Mouse (Mus musculus) hindlimb bud, embryonic 11.5 days (tissue): ENCODE data around the gene Ube3a.

Experiments
- DNase-seq: peaks from one replicate; pipeline ENCODE4 v3.0.0-alpha.2; 2012; ENCODE audit warnings: low read depth, low spot score; ENCODE audit errors: extremely low spot score

Gene Ube3a

DNA sequence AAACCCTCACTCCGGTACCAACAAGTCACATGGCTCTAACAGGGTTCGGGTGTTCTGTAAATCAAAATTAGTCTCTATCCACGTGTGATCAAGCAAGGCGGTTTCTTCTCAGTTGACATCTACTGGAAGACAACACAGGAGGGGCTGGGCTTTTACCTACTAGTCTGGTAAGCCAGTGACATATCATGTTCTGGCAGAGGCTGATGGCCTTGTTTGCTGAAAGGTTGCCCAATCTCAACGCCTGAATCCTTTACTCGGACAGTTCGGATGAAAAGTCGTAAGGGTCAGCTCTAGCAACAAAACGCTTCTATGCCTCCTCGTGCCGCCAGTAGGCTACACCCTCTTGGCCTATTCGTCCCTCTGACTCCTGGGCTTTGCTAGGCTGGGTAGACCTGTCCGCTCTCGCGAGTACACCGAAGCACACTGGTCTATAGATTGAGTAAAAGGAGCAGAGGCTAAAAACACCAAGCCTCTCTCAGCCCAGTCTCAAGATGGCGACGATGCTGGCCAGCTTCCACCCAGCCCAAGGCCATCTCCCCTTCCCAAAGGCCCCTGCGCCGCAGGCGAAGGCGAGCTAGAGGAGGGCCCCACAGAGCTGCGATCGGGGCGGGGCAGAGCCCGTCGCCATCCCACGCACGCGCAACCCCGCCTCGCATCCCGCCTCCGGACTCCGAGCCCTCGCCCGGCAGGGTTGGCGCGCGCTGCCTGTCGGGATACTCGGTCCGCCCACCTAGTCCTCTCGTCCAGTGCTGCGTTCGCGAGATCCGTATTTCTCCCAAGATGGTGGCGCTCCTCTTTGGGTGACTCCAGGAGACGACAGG lies at the start of gene Ube3a:
Ube3a (plus strand) TSS at position 706 of the 821 bp plus-strand sequence.
- DNase-seq, result peak; percentile 67

GRCm38 (mm10) chr7:59192831-59193230 lies 35.7 kb upstream of the Ube3a start:
- DNase-seq, result no peak

DNA sequence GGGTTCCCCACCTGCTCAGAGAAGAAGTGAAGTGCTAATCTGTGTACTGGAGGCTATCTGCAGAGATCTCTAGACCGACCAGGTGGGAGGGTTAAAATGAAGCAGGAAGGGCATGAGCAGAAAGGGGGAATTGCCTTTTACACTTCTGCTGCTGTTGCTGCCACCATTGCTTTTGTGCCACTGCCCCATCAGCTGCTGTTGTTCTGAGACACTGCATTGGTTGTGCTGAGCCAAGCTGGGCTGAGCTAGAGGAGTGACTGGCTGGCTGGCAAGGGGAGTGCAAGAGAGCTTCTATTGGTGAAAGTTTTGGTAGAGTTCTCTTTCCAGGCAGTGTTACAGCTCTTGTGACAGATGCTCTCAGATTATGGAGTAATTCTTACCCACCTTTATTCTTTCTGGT lies 13.6 kb upstream of the Ube3a start:
- no peak for DNase-seq

- DNase-seq, result no peak
Observed at GRCm38 (mm10) chr7:59221244-59221643, 7.3 kb upstream of the Ube3a start.

DNA sequence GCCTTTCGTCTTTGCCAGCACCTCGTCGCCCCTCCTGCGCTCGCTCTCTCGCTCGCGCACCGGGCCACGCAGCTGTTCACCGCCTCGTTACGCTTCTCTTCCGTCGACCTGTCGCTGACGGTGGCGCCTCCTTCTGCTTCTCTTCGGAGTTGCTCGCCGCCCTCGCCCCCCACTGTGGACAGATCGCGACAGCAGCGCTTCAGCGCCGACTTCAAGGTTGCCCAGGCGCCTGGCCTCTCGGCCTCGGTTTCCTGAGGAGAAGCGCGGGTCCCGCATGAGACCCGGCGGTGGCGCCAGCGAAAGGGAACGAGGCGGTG lies 274 bp downstream of the Ube3a start:
- DNase-seq, result no peak

DNA sequence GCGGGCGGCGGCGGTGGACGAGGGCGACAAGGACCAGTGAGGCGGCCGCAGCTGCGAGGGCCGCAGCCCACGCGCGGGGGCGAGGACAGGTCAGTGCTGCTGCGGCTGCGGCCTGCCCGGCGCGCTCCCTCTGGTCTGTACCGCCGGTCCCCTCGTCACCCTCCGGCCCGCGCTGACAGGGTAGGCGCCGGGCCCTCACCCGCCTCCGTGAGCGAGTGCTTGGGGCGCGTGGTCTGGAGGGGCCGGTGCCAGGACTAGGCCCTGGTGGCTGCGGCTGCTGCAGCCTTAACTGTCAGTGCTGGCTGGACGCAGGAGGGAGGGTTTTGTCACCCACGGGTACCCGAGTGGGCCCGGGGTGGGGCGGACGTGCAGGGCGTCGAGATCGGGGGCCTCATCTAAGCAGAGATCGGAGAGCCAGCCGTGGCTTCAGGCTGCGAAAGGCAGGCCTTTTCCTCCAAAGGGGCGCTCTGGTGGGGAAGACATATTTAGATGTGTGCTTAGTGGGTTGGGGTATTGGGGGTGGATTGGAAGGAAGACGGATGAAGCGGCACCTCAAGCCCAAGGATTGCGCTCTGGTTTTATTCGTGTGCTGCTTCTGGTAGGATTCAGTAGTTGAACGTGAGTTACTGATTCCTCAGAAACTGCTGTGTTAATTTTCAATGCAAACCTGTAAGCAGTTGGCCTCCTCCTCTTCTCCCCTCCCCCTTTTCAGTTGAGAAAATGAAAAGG lies 797 bp downstream of the Ube3a start:
- DNase-seq, result peak; percentile 16

- no peak for DNase-seq
Observed at GRCm38 (mm10) chr7:59230304-59230703, 1.8 kb downstream of the Ube3a start.

DNA sequence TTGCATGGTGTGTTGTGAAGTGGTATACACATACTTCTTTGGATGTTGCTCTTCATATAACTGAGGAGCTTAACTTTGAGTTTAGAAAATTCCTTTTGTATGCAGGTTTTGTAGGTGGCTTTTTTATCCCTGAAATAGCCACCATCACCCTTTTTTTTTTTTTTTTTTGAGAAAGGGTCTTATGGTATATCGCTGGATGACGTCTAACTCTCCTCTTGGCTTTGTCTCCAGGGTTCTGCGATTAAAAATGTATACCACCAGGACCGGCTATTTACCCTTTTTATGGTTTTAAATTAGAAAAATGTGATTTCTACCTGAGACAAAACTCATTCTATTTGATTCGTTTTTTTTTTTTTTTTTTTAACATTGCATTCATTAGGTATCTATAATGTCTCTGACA lies 2.2 kb downstream of the Ube3a start:
- no peak for DNase-seq

DNA sequence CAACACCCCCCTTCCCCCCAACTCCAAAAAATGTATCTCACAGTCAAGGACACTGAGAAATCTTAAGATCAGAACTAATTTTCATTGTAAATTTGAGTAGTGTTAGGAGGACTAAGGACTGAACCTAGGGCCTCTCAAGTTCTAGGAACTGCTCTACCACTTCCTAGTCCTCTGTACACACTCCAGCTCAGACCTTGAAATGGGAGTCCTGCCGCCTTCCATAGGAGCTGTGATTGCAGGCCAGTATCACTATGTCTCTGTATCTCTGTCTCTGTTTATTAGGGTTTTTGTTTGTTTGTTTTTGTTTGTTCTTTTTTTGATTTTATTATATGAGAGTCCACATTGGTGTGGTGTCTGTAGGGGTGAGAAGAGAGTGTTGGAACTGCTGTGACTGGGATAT lies 3.4 kb downstream of the Ube3a start:
- DNase-seq, result no peak

DNA sequence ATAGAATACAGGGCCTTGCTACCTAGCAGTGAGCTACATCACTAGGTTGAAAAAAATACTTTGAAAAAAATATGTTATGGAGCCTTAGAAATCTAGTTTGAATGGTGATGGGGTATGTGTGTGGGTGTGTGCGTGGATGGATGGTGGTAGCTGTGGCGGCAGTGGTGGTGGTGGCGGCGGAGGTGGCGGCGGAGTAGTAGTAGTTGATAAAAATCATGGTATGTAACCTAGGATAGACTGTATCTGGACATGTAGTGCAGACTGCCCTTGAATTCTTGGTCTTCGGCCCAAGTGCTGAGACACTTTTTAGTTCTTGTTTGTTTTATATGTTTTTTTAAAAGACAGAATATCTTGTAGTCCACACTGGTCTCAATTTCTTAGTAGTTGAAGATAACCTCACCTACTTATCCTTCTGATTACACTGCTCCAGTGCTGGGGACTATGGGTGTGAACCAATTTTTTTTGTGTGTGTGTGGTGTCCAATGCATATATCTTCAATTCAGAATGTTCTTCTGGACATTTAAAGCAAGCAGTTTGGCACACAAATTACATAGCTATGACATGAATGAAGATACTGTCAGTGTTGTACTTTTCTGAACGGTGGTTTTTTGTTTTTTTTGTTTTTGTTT lies 6.3 kb downstream of the Ube3a start:
- DNase-seq, result no peak

DNA sequence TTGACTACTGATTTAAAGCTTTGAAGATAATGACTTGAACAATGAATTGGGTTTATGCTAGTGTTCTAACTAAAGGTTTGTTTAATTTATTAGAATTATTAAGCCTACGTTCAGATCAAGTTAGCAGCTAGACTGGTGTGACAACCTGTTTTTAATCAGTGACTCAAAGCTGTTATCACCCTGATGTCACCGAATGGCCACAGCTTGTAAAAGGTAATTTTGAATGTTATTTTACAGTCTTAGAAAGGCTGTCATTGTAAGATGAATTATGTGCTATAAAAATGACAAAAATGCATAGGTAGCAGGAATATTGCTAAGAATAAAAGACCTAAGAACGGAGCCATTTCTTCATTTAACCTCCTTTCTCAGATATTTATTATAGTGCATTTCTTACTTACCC lies 14.7 kb downstream of the Ube3a start:
- no peak for DNase-seq

DNA sequence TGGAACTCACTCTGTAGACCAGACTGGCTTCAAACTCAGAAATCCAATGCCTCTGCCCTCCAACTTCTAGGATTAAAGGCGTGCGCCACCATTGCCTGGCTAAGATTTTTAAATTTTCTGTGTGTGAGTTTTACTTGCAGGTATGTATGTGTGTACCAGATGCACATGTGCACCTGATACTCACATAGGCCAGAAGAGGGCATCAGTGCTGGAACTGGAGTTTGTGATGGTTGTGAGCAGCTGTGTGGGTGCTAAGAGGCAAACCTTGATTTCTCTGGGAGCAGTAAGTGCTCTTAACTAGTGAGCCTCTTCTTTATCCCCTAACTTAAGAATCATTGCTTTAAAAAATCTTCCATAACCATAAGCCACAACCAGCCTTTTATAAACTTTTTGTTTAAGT lies 17.0 kb downstream of the Ube3a start:
- DNase-seq, result no peak

DNA sequence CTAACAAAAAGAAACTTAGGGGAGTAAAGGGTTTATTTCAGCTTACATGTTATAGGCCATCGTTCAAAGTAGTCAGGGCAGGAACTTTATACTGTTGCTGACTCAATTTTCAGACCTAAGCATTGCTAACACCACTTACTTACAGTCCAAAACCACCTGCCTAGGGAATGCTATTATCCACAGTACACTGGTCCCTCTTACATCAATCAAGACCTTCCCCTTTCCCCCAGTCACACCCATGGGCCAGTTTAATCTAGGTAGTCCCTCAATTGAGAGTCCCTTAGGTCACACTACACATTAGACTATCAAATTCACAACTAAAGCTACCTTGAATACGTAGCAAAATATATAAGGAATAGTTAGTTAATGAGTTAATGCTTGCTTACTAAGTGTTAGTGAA lies 24.8 kb downstream of the Ube3a start:
- no peak for DNase-seq

DNA sequence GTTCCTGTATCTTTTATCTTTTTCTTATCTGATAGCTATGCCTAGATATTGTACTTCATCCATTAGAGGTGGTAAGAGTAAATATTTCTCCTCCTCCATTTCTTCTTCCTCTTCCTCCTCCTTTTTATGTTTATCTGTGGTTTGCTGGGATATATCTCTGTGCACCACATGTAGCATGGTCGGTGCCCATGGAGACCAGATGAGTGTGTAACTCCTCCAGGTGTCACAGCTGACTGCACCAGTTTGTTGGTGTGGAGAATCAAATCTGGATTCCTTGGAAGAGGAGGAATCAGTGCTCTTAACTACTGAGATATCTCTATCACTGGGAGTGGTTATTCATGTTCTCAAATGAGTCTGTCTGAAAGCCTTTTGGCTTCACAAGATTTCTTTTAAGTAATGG lies 37.0 kb downstream of the Ube3a start:
- no peak for DNase-seq

GRCm38 (mm10) chr7:59271775-59272174 lies 43.2 kb downstream of the Ube3a start:
- no peak for DNase-seq

DNA sequence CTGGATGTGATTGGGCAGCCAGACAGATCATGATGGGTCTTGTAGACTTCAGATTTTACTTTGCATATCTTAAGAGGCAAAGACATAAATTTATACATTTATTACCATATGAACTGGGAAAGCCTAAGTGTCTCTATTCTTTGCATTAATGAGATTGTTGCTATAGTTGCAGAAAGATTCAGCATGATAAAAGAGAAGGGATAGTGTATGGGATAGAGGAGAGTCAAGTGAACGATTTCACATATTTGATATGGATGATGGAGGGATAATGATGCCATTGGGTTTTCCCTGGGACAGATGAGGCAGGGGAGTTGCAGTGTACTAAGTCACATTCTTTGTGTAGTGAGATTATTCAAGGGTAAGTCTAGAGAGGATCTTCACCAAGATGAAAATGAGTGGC lies 84.0 kb downstream of the Ube3a start:
- DNase-seq, result no peak

DNA sequence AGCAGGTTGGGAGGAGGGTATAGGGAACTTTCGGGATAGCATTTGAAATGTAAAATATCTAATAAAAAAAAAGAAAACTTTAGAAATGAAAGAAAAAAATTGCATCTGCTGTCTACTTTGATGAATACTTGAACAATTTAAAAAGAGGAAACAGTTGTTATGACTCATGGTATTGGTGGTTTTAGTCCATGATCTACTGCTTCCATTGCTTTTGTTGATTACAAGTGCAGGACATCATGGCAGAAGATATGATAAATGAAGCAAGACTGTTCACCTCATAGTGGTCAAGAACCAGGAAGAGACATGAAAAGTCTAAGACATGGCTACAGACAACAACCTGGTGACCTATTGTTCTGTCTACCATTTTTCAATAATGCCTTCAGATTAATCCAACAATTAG lies 94.2 kb downstream of the Ube3a start:
- no peak for DNase-seq
